Mouse (Mus musculus): ENCODE results near the gene Olfr309.
"Not testable (repeated sequence)": the region's sequence is repeated elsewhere in the genome, so short reads cannot be mapped to it uniquely, and the experiment has no call there.

Gene Olfr309

DNA sequence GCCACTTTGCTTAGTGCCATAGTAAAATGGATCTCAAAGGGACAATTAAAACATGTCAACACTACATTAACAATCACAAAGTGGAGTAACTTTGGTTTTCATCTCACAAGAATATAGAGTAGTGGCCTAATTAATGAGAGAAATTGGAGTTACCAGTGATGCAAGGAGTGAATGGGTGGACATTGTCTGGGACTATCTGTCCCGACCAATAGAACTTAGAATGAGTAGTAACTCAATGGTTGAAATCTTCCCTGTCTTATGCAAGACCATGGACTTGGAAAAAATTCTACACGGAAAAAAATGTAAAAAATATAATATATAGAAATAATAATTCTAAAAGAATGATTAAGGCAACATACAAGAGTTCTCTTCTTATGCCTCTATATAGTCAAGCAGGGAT, at the start of gene Olfr309:
Gene Olfr309 (minus strand): TSS at position 101 of the 400 bp plus-strand sequence.
- no peak for DNase-seq (ENCODE audit: low read depth, low spot score)

DNA sequence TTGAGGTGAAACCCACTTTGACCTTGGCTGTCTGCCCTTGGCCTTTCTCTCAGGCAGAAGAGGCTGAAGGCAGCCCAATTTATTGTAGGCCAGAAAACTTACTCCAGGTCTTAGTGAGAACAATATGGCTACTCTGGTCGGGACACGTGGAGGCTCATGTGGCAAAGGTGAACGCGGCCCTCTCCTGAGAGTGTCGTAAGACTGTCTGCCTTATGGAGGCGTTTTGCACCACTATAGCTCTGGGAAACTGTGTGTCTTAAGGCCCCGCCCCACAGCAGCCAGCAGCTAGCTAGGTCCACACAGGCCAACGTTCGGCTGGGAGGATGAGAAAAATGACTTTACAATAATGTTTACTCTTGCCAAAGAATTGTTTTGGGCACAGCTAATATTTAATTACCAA, 32.8 kb upstream of the Olfr309 start:
- not testable (repeated sequence) for DNase-seq (ENCODE audit: low read depth, low spot score)

DNA sequence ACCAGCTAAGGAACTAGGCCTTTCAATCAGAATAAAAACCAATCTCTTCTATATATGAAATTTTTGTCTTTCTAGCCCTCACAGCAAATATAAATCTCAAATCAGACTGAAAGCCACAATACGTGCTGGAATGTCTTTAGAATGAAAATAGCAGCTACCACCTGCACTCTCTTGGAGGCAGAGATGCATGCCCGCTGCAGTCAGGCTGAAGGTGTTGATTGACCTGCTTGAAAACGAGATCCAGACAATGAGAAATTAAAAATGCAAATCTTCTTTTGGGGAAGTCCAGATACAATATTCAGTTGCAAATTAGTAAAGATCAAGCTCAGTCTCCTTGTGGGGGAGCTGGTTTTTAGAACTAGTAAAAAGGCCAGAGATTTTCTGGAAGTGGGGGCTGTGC, 30.7 kb upstream of the Olfr309 start:
- no peak for DNase-seq (ENCODE audit: low read depth, low spot score)

DNA sequence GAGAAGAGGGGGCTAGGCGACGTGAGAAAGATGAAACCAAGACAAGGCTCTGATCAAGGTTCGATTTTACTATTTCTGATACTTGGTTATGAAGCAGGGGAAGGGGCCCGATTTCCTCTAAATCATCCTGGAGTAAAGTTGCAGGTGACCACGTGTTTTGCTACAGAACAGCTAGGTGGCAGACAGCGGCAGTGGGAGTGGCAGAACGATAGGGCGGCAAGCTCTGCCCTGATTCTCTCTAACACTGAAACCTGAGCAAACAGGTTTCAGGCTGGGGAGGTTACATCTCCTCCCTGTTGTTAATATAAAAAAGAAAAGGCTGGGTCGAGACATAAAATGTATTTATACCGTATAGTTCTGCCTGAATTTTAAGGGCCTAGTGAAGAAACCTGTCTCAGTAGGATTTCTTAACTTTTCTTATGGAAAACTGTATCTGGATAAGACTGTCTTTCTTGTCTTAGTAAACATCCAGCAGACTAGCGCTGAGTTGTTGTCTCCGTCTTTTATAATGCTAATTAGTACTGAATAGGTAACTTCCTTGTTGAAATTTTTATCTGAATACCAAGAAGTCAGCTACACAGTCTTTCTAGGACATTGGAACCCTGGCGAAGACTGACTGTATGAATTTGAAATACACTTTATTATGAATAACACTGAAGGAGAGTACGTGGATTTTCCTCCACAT, 29.5 kb upstream of the Olfr309 start:
- no peak for DNase-seq (ENCODE audit: low read depth, low spot score)

DNA sequence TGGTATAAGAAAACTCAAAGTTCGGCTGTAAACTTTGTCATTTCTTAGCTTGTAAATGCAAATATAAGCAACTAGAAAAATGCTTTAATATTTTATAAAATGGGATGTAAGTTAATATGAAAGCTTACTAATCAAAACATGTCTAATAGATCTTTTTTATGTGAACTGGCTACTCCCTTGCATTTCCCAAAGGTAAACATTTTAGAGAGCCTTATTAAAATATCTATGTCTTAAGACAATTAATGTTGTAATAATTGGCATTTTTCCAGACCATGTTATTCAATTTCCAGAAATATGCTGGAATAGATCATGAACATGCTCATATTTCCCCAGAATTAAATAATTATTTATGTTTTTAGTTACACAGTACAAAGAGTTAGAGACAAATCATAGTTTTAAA, 24.0 kb upstream of the Olfr309 start, which contains the start of gene Olfr307:
Gene Olfr307 (minus strand): TSS at position 101 of the 400 bp plus-strand sequence.
- no peak for DNase-seq (ENCODE audit: low read depth, low spot score)

DNA sequence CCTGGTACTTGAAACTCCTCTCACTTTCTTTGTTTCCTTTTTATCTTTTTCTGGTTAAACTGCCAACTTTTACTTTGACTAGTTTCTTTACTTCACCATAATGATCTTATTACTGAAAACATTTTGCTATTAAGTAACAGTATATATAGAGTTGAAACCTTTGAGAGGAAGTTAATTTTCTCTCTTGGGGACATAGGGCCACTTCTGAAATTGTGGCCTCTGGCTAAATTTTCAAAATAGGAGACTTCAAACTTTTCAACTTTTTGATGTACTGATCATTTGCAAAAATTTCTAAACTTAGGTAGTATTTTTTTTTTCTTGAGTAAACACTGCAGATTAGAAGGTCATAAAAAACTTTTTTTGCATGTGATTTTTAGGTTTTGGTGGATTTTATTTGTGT, 12.0 kb upstream of the Olfr309 start, which contains the start of gene Olfr308:
Gene Olfr308 (minus strand): TSS at position 101 of the 400 bp plus-strand sequence.
- no peak for DNase-seq (ENCODE audit: low read depth, low spot score)

DNA sequence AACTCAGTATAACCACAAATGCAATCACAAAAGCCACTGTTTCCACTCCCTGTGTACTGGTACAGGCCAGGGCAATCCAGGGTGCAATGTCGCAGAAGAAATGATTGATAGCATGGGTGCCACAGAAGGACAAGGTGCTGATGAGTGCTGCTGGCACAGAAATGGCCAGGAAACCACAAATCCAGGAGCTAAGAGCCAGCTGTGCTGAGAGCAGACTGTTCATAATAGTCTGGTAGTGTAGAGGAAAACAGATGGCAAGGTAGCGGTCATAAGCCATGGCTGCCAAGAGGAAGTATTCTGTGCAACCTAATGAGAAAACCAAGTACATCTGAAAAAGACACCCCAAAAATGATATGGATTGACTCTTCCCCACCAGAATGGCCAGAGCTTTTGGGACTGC, 7.8 kb upstream of the Olfr309 start:
- DNase-seq (ENCODE audit: low read depth, low spot score): no peak

DNA sequence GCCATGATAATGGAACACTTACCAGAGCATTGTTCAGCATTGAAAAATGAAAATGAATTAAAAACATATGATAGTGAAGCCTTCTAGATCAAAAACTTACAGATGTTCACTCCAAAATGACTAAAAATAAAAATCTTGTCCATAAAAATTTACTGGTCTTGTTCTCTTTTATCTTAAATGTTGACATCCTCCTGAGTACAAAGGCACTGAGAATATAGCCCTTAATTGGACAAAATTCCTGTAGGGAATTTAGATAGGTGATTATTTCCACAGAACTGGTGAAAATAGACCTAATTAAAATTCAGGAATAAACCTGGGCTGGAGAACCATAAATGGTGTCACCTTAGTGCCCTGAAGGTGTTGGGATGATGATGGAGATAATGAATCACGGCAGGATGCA, 36.4 kb downstream of the Olfr309 start, which contains the start of gene Olfr310:
Gene Olfr310 (minus strand): TSS at position 101 of the 400 bp plus-strand sequence.
- DNase-seq (ENCODE audit: low read depth, low spot score): no peak

Measured in embryo, embryonic 11.5 days (tissue).